In the genomic region with DNA sequence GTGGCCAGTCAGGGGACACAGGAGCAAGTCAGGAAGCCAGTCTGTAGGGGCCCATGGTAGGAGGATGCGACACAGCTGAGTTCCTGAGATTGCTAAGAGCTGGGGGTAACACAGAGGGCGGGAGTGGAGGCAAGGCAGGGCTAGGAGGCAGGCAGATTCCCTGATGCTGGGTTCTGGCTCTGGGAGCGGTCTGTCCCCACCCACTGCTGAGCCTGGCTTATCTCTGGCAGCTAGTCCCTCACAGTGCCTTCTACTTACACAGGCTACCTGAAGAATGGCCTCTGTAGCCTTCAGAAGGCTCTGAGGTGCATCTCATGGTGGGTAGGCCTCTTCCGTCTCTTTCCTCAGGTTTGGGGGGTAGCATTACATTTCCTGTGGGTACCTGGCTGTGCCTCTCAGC, we compare ENCODE assay signal across 8 mouse cellular contexts. TPM values are rescaled to one million over a fixed set of nuclear protein-coding genes. Genes with fewer than 3 reads are reported as not detected.
A peak's percentile ranks its signal among the peaks of the same experiment; 100 is the strongest.
DNase-seq lines count a peak whose midpoint lies in the region; ATAC-seq and TF ChIP-seq lines count a peak whose summit lies in the region.

No protein-coding gene starts in this region.

- no peak for TF ChIP-seq CTCF in lung, embryonic 14.5 days (IDR thresholded peaks at IDR 0.05; ENCODE audit: low read depth)
- no peak for TF ChIP-seq CTCF in intestine, postnatal 0 days (IDR thresholded peaks at IDR 0.05; ENCODE audit: low read depth)

- peaks cover 24% of the 10 kb centered on the region for H3K4me1 ChIP-seq in lung, embryonic 14.5 days (ENCODE audit: insufficient read depth)
- H3K4me1 ChIP-seq in intestine, postnatal 0 days (replicated peaks; ENCODE audit: control insufficient read depth, insufficient read depth, low read length), result peaks cover 9% of the 10 kb centered on the region; the same call in 1 of the 2 replicates

- H3K27me3 ChIP-seq in lung, embryonic 14.5 days (ENCODE audit: insufficient read depth, low read length), result peaks cover 14% of the 10 kb centered on the region
- H3K27me3 ChIP-seq in intestine, postnatal 0 days (replicated peaks; ENCODE audit: control insufficient read depth, insufficient read depth, low read length), result peaks cover 4% of the 10 kb centered on the region; the same call in 1 of the 2 replicates

- no peaks in the 10 kb centered on the region for H3K36me3 ChIP-seq in lung, embryonic 14.5 days (ENCODE audit: insufficient read depth)
- peaks cover 2% of the 10 kb centered on the region; the same call in 1 of the 2 replicates for H3K36me3 ChIP-seq in intestine, postnatal 0 days (ENCODE audit: control insufficient read depth, insufficient read depth)

- DNase-seq in lung, embryonic 14.5 days, result no peak
- DNase-seq in lung, postnatal 14 days, result no peak
- DNase-seq in spleen, postnatal 36 days (ENCODE audit: low spot score in 2 of 2), result peak; percentile 32 to 38
- no peak for DNase-seq in layer of hippocampus, adult 8-10 months (ENCODE audit: low spot score in 2 of 2)
- DNase-seq in layer of hippocampus, postnatal 36 days, result no peak
- DNase-seq in left cerebral cortex, postnatal 25 days (ENCODE audit: low spot score in 2 of 2), result no peak

- no peak for ATAC-seq in lung, embryonic 14.5 days (ENCODE audit: insufficient read depth)
- ATAC-seq in common myeloid progenitor, adult 5-6 weeks (replicated peaks; ENCODE audit: low read depth, poor library complexity, severe bottlenecking), result peak; percentile 40
- ATAC-seq in intestine, postnatal 0 days, result no peak

- H3K4me3 ChIP-seq in lung, embryonic 14.5 days (ENCODE audit: low read depth, low read length), result no peak overlapping the region
- no peak overlapping the region for H3K4me3 ChIP-seq in intestine, postnatal 0 days (ENCODE audit: low read depth, low read length)

- H3K9ac ChIP-seq in lung, embryonic 14.5 days, result peak overlapping the region; percentile 8; the same call in 1 of the 2 replicates
- H3K9ac ChIP-seq in intestine, postnatal 0 days (ENCODE audit: low read depth, low read length), result no peak overlapping the region

- intact Hi-C loops in left cerebral cortex, postnatal 25 days (cut with DNase I), result loop anchor here (5.0 kb wide), 1 partner anchor 125 kb away; no protein-coding TSS in a partner anchor

- no peaks in the 10 kb centered on the region for H3K9me3 ChIP-seq in lung, embryonic 14.5 days (ENCODE audit: low read depth, low read length)
- H3K9me3 ChIP-seq in intestine, postnatal 0 days (ENCODE audit: control insufficient read depth), result no peaks in the 10 kb centered on the region

- H3K4me2 ChIP-seq in lung, embryonic 14.5 days, result 0 out of 2 replicates have a peak overlapping the region, but pooled peaks have one; percentile 23
- 0 out of 2 replicates have a peak overlapping the region, but pooled peaks have one; percentile 13 for H3K4me2 ChIP-seq in intestine, postnatal 0 days (replicated peaks; ENCODE audit: low read depth)

- WGBS in lung, embryonic 14.5 days, result 40% methylated on average over 4 of the region's 4 CpGs
- 24% methylated on average over 4 of the region's 4 CpGs for WGBS in intestine, postnatal 0 days

- H3K27ac ChIP-seq in lung, embryonic 14.5 days (ENCODE audit: low read depth), result peak overlapping the region; percentile 69
- H3K27ac ChIP-seq in intestine, postnatal 0 days (ENCODE audit: low read depth, low read length), result peak overlapping the region; percentile 54; the same call in 1 of the 2 replicates

RNA-seq across cellular contexts. Expression of gene Pnmt, which starts 6.4 kb away (rescaled TPM):
- not detected in 2 replicates for polyA plus RNA-seq in lung, embryonic 14.5 days (2014; fragmentation: Nextera tagmentation; extraction: Ambion mirVana)
- not detected in 2 replicates for total RNA-seq in common myeloid progenitor, adult 5-6 weeks (2017)
- not detected in 2 replicates for polyA plus RNA-seq in intestine, postnatal 0 days (2015; fragmentation: Nextera tagmentation; extraction: Ambion mirVana)
- total RNA-seq in layer of hippocampus, adult 8-10 months (2022), result 1 to 10 TPM in 2 of 4 experiments, under 1 TPM in 1, not detected in 1; 0.37 to 1.5 (median 1.3) TPM
- not detected for total RNA-seq in layer of hippocampus, postnatal 36 days (2021)
- under 1 TPM; 0.39 to 0.73 TPM for total RNA-seq in left cerebral cortex, postnatal 25 days (2021)

RNA-seq across cellular contexts. Expression of gene Pgap3, which starts 7.6 kb away (rescaled TPM):
- 10.9 and 11.6 TPM in 2 replicates for polyA plus RNA-seq in lung, embryonic 14.5 days (2014; fragmentation: Nextera tagmentation; extraction: Ambion mirVana)
- 0.34 and 4.8 TPM in 2 replicates for total RNA-seq in common myeloid progenitor, adult 5-6 weeks (2017)
- polyA plus RNA-seq in intestine, postnatal 0 days (2015; fragmentation: Nextera tagmentation; extraction: Ambion mirVana), result 14.7 and 15.1 TPM in 2 replicates
- 10 to 100 TPM in 2 of 4 experiments, 1 to 10 TPM in 2; 8.7 to 11.7 (median 9.6) TPM for total RNA-seq in layer of hippocampus, adult 8-10 months (2022)
- 1 to 10 TPM; 8.3 to 8.4 TPM for total RNA-seq in layer of hippocampus, postnatal 36 days (2021)
- total RNA-seq in left cerebral cortex, postnatal 25 days (2021), result 10 to 100 TPM; 10.1 to 11.3 TPM

RNA-seq across cellular contexts. Expression of gene Tcap, which starts 9.0 kb away (rescaled TPM):
- 3.8 TPM in 1 of 2 replicates, not detected in the other for polyA plus RNA-seq in lung, embryonic 14.5 days (2014; fragmentation: Nextera tagmentation; extraction: Ambion mirVana)
- total RNA-seq in common myeloid progenitor, adult 5-6 weeks (2017), result not detected in 2 replicates
- polyA plus RNA-seq in intestine, postnatal 0 days (2015; fragmentation: Nextera tagmentation; extraction: Ambion mirVana), result 0.44 and 0.69 TPM in 2 replicates
- 10 to 100 TPM in 2 of 4 experiments, 1 to 10 TPM in 2; 1.2 to 15.3 (median 8.3) TPM for total RNA-seq in layer of hippocampus, adult 8-10 months (2022)
- 1 to 10 TPM in 1 of 2 experiments, under 1 TPM in 1; 0.83 to 1.4 TPM for total RNA-seq in layer of hippocampus, postnatal 36 days (2021)
- total RNA-seq in left cerebral cortex, postnatal 25 days (2021), result 10 to 100 TPM in 1 of 2 experiments, 1 to 10 TPM in 1; 9.3 to 11.6 TPM

RNA-seq across cellular contexts. Expression of gene Erbb2, which starts 19.6 kb away (rescaled TPM):
- polyA plus RNA-seq in lung, embryonic 14.5 days (2014; fragmentation: Nextera tagmentation; extraction: Ambion mirVana), result 42.7 and 46.5 TPM in 2 replicates
- not detected in 2 replicates for total RNA-seq in common myeloid progenitor, adult 5-6 weeks (2017)
- polyA plus RNA-seq in intestine, postnatal 0 days (2015; fragmentation: Nextera tagmentation; extraction: Ambion mirVana), result 19.4 and 20.7 TPM in 2 replicates
- 1 to 10 TPM; 2.1 to 3.5 (median 2.9) TPM for total RNA-seq in layer of hippocampus, adult 8-10 months (2022)
- total RNA-seq in layer of hippocampus, postnatal 36 days (2021), result 1 to 10 TPM; 1.6 to 2.1 TPM
- 1 to 10 TPM; 1.8 to 2.4 TPM for total RNA-seq in left cerebral cortex, postnatal 25 days (2021)

RNA-seq across cellular contexts. Expression of gene Stard3, which starts 34.5 kb away (rescaled TPM):
- polyA plus RNA-seq in lung, embryonic 14.5 days (2014; fragmentation: Nextera tagmentation; extraction: Ambion mirVana), result 38.2 and 42.7 TPM in 2 replicates
- total RNA-seq in common myeloid progenitor, adult 5-6 weeks (2017), result 10.2 and 14.2 TPM in 2 replicates
- 29.0 and 30.1 TPM in 2 replicates for polyA plus RNA-seq in intestine, postnatal 0 days (2015; fragmentation: Nextera tagmentation; extraction: Ambion mirVana)
- total RNA-seq in layer of hippocampus, adult 8-10 months (2022), result 10 to 100 TPM; 35.5 to 41.0 (median 36.5) TPM
- 10 to 100 TPM; 31.3 to 34.5 TPM for total RNA-seq in layer of hippocampus, postnatal 36 days (2021)
- total RNA-seq in left cerebral cortex, postnatal 25 days (2021), result 10 to 100 TPM; 34.1 to 36.8 TPM

Comparison
In these comparisons a context has a peak if more than half of its experiments do, and no peak if none do; other contexts are left out.
1. DNase-seq: peak in spleen, postnatal 36 days (2 of 2); none in lung, embryonic 14.5 days (single experiment), lung, postnatal 14 days (single experiment), layer of hippocampus, adult 8-10 months (0 of 2), layer of hippocampus, postnatal 36 days (0 of 2) and left cerebral cortex, postnatal 25 days (0 of 2).